Mouse (Mus musculus) ovary, postnatal 10 days (tissue): ENCODE results near the gene Abhd5.
"Not testable (repeated sequence)": the region's sequence is repeated elsewhere in the genome, so short reads cannot be mapped to it uniquely, and the experiment has no call there.

Source experiments
- DNase-seq: peaks from one replicate; pipeline ENCODE4 v3.0.0; 2022; ENCODE audit warnings: low spot score

Abhd5 gene

DNA sequence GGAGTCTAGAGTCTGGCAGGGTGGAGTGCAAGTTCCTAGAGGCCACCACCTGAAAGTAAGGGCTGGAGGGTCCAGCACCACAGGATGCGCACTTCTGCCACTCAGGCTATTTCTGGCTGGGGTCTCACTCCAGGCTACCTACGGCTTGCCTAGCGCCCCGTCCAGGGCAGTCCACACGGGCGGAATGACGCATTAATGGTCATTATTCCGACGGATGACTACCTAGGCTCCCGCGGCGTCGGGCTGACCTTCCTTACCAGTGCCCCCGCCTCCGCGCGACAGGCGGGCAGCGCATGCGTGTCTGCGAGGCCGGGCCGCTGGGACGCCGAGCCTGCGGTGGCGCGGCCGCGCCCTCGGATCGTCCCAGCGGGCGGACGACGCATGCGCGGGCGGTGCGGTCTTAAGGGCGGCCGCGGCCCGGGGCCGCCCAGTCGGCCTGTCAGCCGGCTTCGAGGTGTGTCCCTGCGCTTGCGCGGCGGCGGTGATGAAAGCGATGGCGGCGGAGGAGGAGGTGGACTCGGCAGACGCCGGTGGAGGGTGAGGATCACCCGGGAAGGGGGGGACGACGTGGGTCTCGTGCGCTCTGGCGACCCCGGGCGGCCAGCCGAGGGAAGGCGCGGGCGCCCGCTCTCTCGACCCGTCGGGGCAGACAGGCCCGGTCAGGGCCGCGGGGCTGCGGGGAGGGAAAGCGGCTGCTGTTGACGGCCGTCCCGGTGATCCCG, at the start of gene Abhd5:
Gene Abhd5, plus strand, starts transcription at position 306 of the 722 bp plus-strand sequence.
- peak; percentile 97 for DNase-seq

DNA sequence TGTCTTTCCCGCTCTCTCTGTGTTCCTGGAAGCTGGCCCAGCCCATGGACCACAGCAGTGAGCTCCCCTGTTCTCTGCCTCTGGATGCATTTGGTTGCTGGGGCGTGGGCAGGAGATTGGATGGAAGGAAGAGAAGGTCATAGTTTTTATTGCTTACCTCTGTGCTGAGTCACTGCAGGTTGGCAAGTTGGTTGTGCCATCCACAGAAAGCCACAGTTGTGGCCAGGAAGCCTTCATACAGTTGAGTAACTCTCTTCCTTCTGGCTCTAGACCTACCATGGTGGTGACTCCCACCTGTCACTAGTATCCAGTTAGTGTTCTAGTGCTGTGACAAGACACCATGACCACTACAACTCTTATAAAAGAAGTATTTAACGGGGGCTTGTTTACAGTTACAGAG, 46.1 kb upstream of the Abhd5 start:
- DNase-seq, result no peak

DNA sequence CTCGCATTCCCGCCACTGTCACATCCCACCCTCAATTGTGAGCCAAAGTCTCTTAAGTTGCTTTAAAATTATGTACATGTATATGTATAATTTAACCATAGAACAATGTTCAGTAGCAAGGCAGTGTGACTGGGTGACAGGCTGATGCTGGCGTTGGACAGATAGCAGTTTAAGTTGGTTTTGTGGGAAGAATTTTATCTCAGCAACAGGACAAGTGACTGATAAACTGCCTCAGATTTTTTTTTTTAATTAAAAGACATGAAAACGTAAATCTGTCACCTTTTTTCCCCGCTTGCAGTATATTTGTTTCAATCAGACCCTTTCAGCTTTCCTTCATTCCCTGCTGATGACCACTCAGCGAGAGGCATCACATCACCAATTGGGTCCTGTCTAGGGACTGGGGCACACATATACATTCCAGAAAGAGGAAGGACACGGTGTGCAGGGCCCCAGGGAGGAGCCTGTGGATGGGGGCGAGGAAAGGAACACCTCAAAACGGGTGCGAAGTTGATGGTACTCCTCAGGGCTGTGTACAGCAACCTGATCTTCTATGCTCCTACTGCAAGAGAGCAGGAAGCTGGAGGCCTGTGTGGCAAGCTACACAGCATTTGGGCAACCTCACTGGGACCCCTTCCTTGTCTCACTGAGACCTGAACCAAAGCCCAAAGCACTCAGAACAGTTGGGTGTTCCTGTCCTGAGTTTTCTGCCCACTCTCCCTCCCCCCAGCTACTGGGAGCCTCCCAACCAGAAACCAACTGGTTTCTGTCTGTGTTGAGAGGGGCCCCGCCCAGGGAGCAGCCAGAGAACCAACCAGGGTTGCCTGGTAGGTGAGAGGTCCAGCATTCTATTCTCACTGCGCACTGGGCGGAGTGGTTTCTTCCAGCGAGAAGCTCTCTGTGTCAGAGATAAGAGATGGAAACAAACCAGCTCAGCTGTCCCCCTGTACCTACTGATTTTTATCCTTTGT, 42.1 kb upstream of the Abhd5 start:
- no peak for DNase-seq

DNA sequence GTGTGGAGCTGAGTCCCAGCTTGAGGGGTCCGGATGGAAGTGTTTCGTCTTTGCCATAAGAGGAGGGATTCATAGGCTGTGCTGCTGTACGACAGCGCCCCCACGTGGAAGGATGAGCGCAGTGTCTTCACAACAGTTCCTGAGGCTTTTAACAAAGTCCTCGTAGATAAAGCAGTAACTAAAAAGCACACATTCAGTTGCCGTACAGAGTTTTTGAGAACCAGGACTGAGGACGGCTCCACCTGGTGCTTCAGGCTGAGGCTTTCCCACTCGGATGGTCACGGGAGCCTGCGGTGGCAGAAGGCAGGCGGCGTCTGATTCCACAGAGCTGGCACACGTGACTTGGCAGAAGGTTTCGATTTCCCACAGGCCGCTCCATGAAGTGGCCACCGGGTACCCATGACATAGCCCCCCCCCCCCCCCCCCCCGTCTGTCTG, 40.8 kb upstream of the Abhd5 start:
- DNase-seq, result peak; percentile 71

DNA sequence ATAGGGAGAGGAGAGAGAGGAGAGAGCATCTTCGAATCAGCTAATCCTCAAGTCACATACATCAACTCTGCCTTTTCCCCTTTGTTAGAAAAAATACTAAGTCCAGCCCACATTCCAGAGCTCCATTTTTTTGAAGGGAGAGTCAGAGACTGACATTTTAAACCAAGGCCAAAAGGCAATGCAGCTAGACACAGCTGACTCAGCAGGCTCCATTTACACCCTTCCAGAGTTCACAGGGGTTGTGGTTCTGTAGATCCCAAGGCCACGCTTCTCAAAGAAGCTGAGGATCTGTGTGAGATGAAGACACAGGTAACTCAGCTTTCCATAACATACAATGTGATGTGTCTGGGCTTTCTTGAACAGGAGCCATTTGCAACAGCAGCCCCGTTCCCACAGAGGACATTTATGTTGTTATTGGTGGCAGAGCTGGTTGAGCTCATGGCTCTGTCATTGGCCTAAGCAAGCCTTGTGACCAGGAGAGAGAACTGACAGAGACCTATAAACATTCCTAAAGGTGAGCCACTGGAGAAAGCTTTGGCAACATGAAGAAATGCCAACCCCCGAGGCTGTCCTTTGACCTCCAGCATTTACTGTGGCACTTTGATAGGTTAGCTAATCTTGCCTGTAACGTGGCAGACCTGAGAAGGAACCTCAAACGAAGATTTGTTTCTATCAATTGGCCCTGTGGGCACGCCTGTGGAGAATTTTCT, 40.2 kb upstream of the Abhd5 start:
- DNase-seq, result no peak

DNA sequence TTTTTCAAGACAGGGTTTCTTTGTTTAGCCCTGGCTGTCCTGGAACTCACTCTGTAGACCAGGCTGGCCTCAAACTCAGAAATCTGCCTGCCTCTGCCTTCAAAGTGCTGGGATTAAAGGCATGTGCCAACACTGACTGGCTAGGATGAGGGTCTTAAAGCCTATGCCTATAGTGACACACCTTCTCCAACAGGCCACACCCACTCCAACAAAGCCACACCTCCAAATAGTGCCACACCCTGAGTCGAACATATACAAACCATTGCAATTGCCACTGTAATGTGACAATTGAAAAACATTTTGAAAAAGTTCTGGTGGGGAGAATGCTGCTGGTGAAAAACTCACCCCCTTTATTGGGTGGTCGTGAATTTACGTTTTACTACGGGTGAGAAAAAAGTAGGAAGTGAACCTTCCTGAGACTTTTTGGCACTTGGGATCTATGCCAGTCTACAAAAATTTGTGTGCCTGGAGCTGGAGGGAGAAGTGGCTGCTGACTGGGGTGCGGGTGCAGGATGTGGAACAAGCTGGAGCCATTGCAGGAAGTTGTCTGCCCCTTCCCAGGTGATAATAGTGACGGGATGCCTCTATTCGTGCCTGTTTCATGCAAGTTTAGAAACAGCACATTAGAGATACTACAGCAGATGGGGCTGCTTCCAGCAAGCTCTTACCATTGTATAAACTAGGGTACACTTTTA, 39.0 kb upstream of the Abhd5 start:
- no peak for DNase-seq

DNA sequence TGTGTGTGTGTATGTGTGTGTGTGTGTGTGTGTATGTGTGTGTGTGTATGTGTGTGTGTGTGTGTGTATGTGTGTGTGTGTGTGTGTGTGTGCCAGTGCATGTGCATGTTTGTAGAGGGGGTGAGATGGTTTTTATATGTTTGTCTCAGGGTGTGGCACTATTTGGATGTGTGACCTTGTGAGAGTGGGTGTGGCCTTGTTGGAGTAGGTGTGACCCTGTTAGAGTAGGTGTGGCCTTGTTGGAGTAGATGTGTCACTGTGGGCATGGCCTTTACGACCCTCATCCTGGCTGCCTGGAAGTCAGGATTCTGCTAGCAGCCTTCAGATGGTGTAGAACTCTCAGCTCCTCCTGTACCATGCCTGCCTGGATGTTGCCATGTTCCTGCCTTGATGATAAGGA, 38.3 kb upstream of the Abhd5 start:
- not testable (repeated sequence) for DNase-seq

DNA sequence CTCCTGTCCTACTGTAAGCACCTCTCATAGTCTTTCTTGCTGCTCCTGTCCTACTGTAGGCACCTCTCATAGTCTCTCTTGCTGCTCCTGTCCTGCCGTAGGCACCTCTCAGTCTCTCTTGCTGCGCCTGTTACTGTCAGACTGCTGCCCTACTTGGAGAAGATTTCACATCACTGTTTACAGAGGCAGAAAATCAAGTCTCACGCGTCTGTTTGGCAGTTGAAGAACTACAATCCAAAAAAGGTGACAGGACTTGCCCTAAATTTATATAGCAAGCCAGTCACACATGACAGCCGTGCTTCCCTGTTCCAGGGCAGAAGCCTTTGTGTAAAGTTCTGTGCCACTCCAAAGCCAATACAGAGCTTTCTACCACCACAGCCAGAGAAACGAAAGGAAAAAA, 37.0 kb upstream of the Abhd5 start:
- no peak for DNase-seq

DNA sequence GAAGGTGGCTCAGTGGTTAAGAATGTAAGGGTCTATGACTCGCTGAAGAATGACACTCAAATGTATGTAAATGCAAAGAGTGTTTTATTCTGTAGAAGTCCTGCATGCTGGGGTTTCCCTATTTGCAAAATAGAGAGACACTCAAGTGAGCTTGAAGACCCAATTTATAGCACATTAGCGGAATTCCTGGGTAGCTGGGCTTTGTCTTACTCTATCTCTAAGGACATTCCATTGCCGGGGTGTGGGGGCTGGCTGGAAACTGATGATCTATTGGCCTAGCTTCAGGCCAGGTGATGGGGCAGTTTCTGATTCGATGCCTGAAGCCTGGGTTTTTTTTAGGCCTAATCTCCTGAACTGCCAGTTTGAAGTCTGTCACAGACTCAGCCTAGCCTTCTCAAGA, 36.5 kb upstream of the Abhd5 start:
- DNase-seq, result no peak

DNA sequence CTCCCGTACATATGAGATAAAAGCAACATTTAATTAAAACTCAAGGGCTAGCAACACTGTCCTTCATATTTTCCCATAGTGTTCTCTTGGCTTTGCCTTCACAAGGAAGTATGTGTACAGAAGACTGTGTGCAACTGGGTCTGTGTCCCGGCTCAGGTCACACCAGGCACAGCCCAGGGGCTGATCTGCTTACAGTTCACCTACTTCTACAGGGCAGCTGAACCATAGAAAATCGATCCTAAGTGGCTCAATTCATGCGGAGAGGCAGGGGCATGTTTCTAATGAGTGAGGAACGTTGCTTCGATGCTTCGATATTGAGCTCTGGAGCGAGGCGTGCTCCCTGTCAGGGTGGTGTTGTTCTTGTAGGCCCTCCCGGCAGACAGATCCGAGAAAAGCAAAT, 35.9 kb upstream of the Abhd5 start:
- DNase-seq, result no peak

DNA sequence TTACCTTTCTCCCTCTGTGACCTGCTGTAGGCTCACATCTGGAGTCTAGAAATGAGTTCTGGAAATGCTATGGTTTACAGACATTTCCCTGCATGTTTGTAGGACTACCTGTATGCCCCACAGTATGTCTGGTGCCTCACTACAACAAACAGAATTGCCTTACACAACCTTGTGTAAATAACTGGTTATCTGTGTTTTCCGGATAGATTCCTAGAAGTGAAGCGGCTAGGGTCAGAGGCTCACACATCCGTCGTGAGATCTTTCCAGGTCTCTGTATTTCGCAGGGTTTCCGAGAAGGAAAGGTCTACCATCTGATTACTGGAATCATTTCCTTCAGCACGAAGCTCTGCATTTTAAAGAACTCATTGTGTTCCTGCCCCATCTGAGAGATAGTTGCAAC, 34.8 kb upstream of the Abhd5 start:
- no peak for DNase-seq

DNA sequence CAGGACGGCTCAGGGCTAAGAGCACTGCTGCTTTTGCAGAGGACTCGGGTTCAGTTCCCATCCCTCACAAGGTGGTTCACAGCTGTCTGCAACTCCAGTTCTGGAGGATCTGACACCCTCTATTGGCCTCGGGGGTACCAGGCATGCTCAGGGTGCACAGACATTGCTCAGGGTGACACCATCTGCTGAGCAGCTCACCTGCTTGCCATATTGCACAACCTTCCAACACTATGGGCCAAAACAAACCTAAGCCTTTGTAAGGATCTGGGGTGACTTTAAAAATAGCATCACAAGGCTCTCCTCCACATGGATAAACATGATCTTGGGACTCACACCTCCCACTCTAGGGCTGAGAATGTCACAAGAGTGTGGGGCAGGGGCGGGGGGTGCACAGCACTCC, 30.8 kb upstream of the Abhd5 start:
- DNase-seq, result no peak

DNA sequence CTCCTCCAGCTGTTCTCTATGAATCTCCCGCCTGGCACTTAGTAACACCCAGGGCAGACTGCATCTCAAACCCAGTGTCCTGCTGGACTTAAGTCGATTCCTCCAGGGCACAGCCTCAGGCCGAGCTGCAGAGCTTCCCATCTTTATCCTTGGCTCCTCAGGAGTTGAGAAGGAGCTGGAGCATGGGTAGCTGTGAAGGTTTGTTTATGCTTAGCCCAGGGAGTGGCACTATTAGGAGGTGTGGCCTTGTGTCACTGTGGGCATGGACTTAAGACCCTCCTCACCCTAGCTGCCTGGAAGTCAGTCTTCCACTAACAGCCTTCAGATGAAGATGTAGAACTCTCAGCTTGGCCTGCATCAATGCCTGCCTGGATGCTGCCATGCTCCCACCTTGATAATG, 29.1 kb upstream of the Abhd5 start:
- no peak for DNase-seq

DNA sequence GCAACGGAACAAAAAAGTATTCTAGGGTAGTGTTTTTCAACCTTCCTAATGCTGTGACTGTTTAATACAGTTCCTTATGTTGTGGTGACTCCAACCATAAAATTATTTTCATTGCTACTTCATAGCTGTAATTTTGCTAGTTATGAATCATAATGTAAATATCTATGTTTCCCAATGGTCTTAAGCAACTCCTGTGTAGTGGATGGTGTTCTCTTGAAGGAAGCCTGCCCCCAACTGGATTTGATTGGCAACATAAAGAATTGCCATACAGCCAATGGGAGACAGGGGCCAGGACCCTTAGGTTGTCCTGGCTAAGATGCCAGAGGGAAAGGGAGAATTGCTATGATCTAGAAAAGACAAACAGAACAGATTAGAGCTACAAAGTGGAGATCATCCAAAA, 25.4 kb upstream of the Abhd5 start:
- no peak for DNase-seq

DNA sequence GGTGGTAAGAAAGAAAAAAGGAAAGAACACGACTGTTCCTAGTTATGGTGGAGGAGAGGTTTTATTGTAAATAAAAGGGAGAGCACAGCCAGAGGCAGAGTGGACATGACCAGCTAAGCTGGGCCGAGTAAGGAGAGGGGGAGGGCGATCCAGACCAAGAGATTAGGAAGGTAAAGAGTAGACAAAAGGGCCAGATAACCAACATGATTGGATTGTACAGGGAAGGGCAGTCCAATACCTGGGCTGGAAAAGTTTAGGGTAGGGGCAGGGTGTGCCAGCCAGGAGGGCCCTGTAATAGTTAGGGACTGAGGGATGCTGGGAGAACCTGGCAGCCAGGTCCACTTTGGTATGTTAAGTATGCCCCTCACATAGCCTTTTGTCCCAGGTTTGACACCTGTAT, 23.2 kb upstream of the Abhd5 start:
- DNase-seq, result no peak

DNA sequence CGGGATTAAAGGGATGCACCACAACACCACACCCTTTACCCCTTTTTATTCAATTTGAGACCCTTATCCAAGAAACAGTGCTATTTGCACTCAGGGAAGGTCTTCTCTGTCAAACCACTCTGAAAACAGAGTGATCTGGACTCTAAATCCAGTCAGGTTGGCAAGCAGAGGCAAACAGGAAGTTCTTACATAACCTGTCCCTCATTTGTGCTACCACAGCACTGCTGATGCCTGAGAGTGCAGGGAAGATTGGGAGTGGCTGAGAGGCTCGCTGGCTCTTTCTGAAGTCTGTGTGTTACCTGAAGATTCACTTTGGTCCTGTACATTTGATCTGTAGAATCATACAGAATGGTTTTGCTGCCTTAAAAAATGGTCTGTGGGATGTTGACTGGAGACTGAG, 14.7 kb upstream of the Abhd5 start:
- DNase-seq, result no peak

DNA sequence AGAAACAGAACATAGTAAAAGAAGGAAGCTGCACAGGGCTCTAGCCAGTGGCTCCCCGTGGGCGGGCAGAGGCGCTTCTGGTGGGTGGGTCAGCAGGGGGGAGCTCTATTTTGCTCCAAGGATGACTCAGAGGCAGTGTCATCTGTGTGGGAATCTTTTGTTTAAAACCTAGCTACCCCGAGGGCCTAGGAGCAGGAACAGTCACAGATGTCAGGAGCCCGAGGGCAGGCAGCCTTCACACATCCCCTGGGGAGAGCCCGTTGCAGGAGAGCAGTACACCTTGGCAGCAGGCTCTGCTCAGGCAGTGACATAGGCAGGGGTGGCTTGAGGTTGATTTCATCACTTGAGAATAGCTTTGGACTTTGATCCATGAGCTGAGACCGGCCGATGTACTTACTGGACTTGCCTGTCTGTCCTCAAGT, 13.9 kb upstream of the Abhd5 start:
- DNase-seq, result no peak

DNA sequence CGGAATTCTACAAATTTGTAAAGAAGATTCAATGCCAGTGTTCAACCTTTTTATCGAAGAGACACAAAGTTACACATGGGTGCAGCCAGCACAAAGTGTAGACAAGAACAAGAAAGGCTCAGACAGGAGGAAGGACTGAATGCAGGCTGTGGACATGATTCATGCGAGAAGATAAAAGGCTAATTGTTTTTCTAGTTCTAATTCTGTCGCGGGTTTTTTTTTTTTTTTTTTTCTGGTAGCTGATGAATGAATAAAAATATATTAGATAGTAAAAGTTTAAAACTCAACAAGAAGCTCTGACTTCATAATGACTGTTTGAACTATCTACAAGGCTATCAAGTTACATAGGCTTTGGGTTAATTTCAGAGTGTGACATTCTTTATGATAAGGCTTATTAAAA, 11.4 kb upstream of the Abhd5 start:
- DNase-seq, result no peak

DNA sequence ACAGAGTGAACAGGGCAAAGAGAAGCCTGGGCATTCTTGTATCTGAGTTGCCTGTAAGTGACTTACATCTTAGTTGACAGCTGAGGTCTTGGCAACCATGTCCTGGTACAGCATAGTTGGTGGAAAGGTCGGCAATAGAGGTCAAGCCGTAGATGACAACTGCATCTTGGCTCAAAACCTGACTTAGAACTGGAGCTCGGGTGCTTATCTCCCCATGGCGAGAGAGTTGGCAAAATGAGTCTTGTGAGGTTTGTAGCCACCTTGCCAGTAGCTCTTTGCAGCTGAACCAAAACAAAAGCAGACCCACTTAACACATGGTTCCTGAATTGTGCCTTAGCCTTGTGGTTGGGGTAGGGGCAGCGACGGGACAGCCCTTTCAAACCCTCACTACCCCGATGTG, 8.0 kb upstream of the Abhd5 start:
- no peak for DNase-seq

DNA sequence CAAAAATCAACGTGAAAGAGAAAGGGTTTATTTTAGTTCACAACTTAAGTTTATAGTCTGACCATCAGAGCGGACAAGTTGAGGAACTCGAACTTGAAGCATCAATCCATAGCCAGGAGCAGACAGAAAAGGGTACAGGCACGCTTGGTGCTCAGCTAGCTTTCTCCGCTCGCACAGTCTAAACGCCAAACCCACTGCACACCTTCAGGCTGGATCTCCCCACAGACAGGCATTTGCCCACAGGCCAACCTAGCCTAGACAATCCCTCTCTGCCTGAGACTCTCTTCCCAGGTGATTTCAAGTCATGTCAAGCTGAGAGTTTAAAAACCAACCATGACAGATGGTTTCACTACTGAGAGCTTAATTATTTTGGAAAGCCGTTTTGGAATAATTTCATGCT, 6.8 kb upstream of the Abhd5 start:
- no peak for DNase-seq

DNA sequence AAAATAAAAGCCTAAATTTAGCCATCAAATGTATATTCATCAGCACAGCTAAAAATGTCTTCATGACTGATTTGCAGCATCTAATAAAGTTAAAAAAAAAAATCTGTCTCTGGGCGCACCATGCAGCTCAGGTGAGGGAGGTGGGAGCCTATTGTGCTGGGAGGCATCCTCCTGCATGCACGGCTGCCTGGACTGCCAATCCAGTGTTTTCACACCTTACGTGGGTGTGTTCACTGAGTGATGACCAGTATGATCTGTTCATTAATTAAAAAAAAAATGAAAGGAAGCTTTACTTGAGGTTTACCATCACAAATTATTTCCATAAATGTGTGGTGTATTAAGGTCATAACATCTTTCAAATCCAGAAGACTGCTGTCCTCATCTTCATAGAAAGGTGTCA, 6.1 kb upstream of the Abhd5 start:
- no peak for DNase-seq

DNA sequence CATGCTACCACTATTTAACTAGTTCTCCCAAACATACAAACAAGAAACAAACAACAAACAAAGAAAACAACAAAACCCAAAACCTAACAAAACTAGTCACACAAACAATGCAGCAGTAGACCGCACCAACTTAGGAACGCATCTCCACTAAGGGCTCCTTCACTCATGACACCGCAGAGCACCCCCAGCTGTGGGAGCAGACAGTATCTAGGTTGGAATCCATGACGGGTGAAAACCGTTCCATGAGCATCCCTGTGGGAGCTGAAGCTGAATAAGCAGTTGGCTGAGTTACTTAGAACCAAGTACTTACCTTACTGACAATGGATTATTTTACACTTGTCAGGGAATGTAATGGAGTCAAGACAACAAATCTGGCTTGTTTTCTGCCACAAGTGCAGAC, 5.3 kb upstream of the Abhd5 start:
- DNase-seq, result no peak
